Mouse (Mus musculus) embryonic facial prominence, embryonic 14.5 days (tissue): ENCODE results near the gene Ubqln1. TPM values are rescaled to one million over a fixed set of nuclear protein-coding genes. Genes with fewer than 3 reads are reported as not detected.

ENCODE experiments used
- polyA plus RNA-seq: library from polyadenylated mRNA; unstranded; fragments of >200 nt; fragmentation: Nextera tagmentation; extraction: Ambion mirVana; gene quantifications from 2 replicates; pipeline ENCODE4 v1.2.1, GENCODE M21; 2014

The Ubqln1 gene
- polyA plus RNA-seq, 1 experiment from 2014 or later: 91.9 TPM

Other genes starting within 250 kb of the Ubqln1 start
- gene Klhl3, start 102.1 kb downstream of the Ubqln1 start, polyA plus RNA-seq: 3.2 and 3.4 TPM in 2 replicates
- gene Hnrnpa0, start 87.1 kb downstream of the Ubqln1 start, polyA plus RNA-seq: 41.5 and 45.1 TPM in 2 replicates
- 29.8 and 31.3 TPM in 2 replicates for gene Idnk, start 58.0 kb downstream of the Ubqln1 start, polyA plus RNA-seq
- 26.3 and 28.6 TPM in 2 replicates for gene Gkap1, start 60.0 kb upstream of the Ubqln1 start, polyA plus RNA-seq
- gene Kif27, start 143.5 kb upstream of the Ubqln1 start, polyA plus RNA-seq: 0.98 and 1.7 TPM in 2 replicates
- gene 2210016F16Rik, start 169.6 kb upstream of the Ubqln1 start, polyA plus RNA-seq: 29.1 and 30.3 TPM in 2 replicates
- gene Rmi1, start 186.6 kb upstream of the Ubqln1 start, polyA plus RNA-seq: 22.6 and 23.5 TPM in 2 replicates
- gene Hnrnpk, start 187.7 kb upstream of the Ubqln1 start, polyA plus RNA-seq: 1,259 and 1,407 TPM in 2 replicates